Mouse (Mus musculus): ENCODE data around the gene Psen2. TPM values are rescaled to one million over a fixed set of nuclear protein-coding genes. Genes with fewer than 3 reads are reported as not detected.

Psen2 gene
- polyA plus RNA-seq, 1 experiment from 2014 or later: 7.7 TPM

GRCm38 (mm10) chr1:180179100-180179499, 84.1 kb downstream of the Psen2 start:
- no peak overlapping the region for H3K9ac ChIP-seq (replicated peaks)
- no peak overlapping the region for H3K4me2 ChIP-seq (replicated peaks)
- no peaks in the 10 kb centered on the region for H3K36me3 ChIP-seq
- no peak overlapping the region for H3K27ac ChIP-seq (replicated peaks)
- no peaks in the 10 kb centered on the region for H3K27me3 ChIP-seq
- H3K4me3 ChIP-seq: no peak overlapping the region
- H3K9me3 ChIP-seq: no peaks in the 10 kb centered on the region
- no peaks in the 10 kb centered on the region for H3K4me1 ChIP-seq
- ATAC-seq (ENCODE audit: low FRiP score, low read depth): no peak
- WGBS: 92% methylated on average over 4 of the region's 4 CpGs

GRCm38 (mm10) chr1:180178340-180178739, 84.9 kb downstream of the Psen2 start:
- Histone ChIP-seq H3K27me3 (no peaks in the 10 kb centered on the region; the same call in 1 of the 2 replicates), H3K4me2 (replicated peaks) (no peak overlapping the region), H3K4me3 (no peak overlapping the region), H3K36me3 (no peaks in the 10 kb centered on the region), H3K9ac (replicated peaks) (no peak overlapping the region), H3K27ac (replicated peaks) (no peak overlapping the region), H3K9me3 (no peaks in the 10 kb centered on the region), H3K4me1 (no peaks in the 10 kb centered on the region)
- ATAC-seq (ENCODE audit: low FRiP score, low read depth): no peak
- 93% methylated on average over 9 of the region's 9 CpGs for WGBS

Other genes with a start within 250 kb of the Psen2 start
- gene Coq8a, start 63.8 kb downstream of the Psen2 start, polyA plus RNA-seq (2016; fragmentation: Nextera tagmentation; extraction: Ambion mirVana): 1.8 and 2.7 TPM in 2 replicates
- 5.2 and 5.7 TPM in 2 replicates for gene Itpkb, start 67.0 kb upstream of the Psen2 start, polyA plus RNA-seq (2016; fragmentation: Nextera tagmentation; extraction: Ambion mirVana)
- gene Stum, start 220.1 kb upstream of the Psen2 start, polyA plus RNA-seq (2016; fragmentation: Nextera tagmentation; extraction: Ambion mirVana): 0.46 and 0.97 TPM in 2 replicates

Measured in midbrain, embryonic 12.5 days (tissue).